Mouse (Mus musculus) limb, embryonic 14.5 days (tissue): Measurements from ENCODE around the gene Inpp1. TPM values are rescaled to one million over a fixed set of nuclear protein-coding genes. Genes with fewer than 3 reads are reported as not detected.

Experiments
- ATAC-seq: fragments of 200-750 bp; cut with Nextera tagmentation; 2 replicates; pipeline ENCODE4 v1.8.0; 2017; ENCODE audit warnings: low read depth, moderate number of reproducible peaks, moderate TSS enrichment; ENCODE audit not compliant: low FRiP score
- DNase-seq: peaks from one replicate; pipeline ENCODE4 v3.0.0-alpha.2; 2015; ENCODE audit warnings: low spot score
- H3K27ac ChIP-seq: fragments of 300-500 bp; sonication (generic); replicated peaks from 2 replicates; pipeline ENCODE4 v1.5.1; 2014; ENCODE audit warnings: low read depth, mild to moderate bottlenecking, low read length, moderate library complexity, mixed read lengths
- H3K27me3 ChIP-seq: fragments of 300-500 bp; sonication (generic); 2 replicates; pipeline ENCODE4 v1.6.1; 2014; ENCODE audit warnings: low read length, mixed read lengths; ENCODE audit not compliant: control insufficient read depth, insufficient read depth
- H3K36me3 ChIP-seq: fragments of 300-500 bp; sonication (generic); 2 replicates; pipeline ENCODE4 v1.6.1; 2014; ENCODE audit warnings: mild to moderate bottlenecking, low read length, moderate library complexity, mixed read lengths; ENCODE audit not compliant: control insufficient read depth, insufficient read depth
- H3K4me1 ChIP-seq: fragments of 300-500 bp; sonication (generic); 2 replicates; pipeline ENCODE4 v1.6.1; 2014; ENCODE audit warnings: antibody characterized with exemption, low read length, mixed read lengths; ENCODE audit not compliant: control insufficient read depth, insufficient read depth
- H3K4me2 ChIP-seq: fragments of 300-500 bp; sonication (generic); replicated peaks from 2 replicates; pipeline ENCODE4 v1.6.1; 2014; ENCODE audit warnings: low read depth, mild to moderate bottlenecking, low read length, moderate library complexity; ENCODE audit not compliant: severe bottlenecking
- H3K4me3 ChIP-seq: fragments of 300-500 bp; sonication (generic); replicated peaks from 2 replicates; pipeline ENCODE4 v1.5.1; 2014; ENCODE audit warnings: low read length
- H3K9ac ChIP-seq: fragments of 300-500 bp; sonication (generic); 2 replicates; pipeline ENCODE4 v1.6.1; 2014; ENCODE audit warnings: mild to moderate bottlenecking, low read depth, low read length, moderate library complexity; ENCODE audit not compliant: severe bottlenecking
- H3K9me3 ChIP-seq: fragments of 300-500 bp; sonication (generic); 2 replicates; pipeline ENCODE4 v1.6.1; 2016; ENCODE audit warnings: low read length; ENCODE audit not compliant: control insufficient read depth
- POLR2A ChIP-seq: fragments of 200-500 bp; IDR thresholded peaks from 2 replicates; pipeline ENCODE4 v1.8.0; 2012; ENCODE audit warnings: inconsistent platforms, mild to moderate bottlenecking, moderate library complexity, borderline replicate concordance; ENCODE audit not compliant: insufficient read depth, insufficient read length; ENCODE audit errors: extremely low read depth
- WGBS: fragments of 180-500 bp; shearing (Covaris S2); extraction: QIAGEN DNeasy Blood & Tissue Kit; methylation state at CpG from one replicate; pipeline ENCODE4 v1.1.7; 2014; 5-methylcytosine and 5-hydroxymethylcytosine counted together
- polyA plus RNA-seq, 2 experiments: library from polyadenylated mRNA; depleted of rRNA in 1 of 2; stranded (reverse) in 1 of 2; unstranded in 1 of 2; fragments of >200 nt; fragmentation: Nextera tagmentation in 1 of 2; extraction: Ambion mirVana in 1 of 2; gene quantifications; 2 replicates each; pipeline versions ENCODE4 v1.2.1 to v1.2.3; 2012 to 2014

Gene Inpp1
- polyA plus RNA-seq, 2 experiments: 14.3 to 17.2 TPM

GRCm38 (mm10) chr1:52758174-52758573 lies 59.3 kb downstream of the Inpp1 start:
- H3K9ac ChIP-seq: no peak overlapping the region
- H3K4me3 ChIP-seq: no peak overlapping the region
- H3K4me1 ChIP-seq: no peaks in the 10 kb centered on the region
- no peaks in the 10 kb centered on the region for H3K9me3 ChIP-seq
- no peak overlapping the region for H3K27ac ChIP-seq
- no peaks in the 10 kb centered on the region for H3K36me3 ChIP-seq
- H3K27me3 ChIP-seq: no peaks in the 10 kb centered on the region
- no peak for TF ChIP-seq POLR2A
- no peak overlapping the region for H3K4me2 ChIP-seq
- WGBS: 75% methylated on average over 1 of the region's 1 CpGs
- no peak for DNase-seq
- no peak for ATAC-seq

GRCm38 (mm10) chr1:52754331-52754730 lies 63.2 kb downstream of the Inpp1 start:
- TF ChIP-seq POLR2A: no peak
- H3K27ac ChIP-seq: no peak overlapping the region
- no peak overlapping the region for H3K4me2 ChIP-seq
- H3K4me3 ChIP-seq: no peak overlapping the region
- DNase-seq (no peak), ATAC-seq (no peak)
- H3K4me1 ChIP-seq: no peaks in the 10 kb centered on the region
- WGBS: 100% methylated on average over 1 of the region's 1 CpGs
- H3K36me3 ChIP-seq: no peaks in the 10 kb centered on the region
- H3K27me3 ChIP-seq: no peaks in the 10 kb centered on the region
- no peak overlapping the region for H3K9ac ChIP-seq
- H3K9me3 ChIP-seq: no peaks in the 10 kb centered on the region

- H3K9me3 ChIP-seq: no peaks in the 10 kb centered on the region
- 90% methylated on average over 2 of the region's 2 CpGs for WGBS
- H3K4me3 ChIP-seq: no peak overlapping the region
- H3K9ac ChIP-seq: no peak overlapping the region
- no peaks in the 10 kb centered on the region for H3K4me1 ChIP-seq
- TF ChIP-seq POLR2A: no peak
- no peak overlapping the region for H3K4me2 ChIP-seq
- H3K27me3 ChIP-seq: no peaks in the 10 kb centered on the region
- no peak overlapping the region for H3K27ac ChIP-seq
- DNase-seq: no peak
- no peaks in the 10 kb centered on the region for H3K36me3 ChIP-seq
- ATAC-seq: no peak
Observed at GRCm38 (mm10) chr1:52753828-52754227, 63.7 kb downstream of the Inpp1 start.

GRCm38 (mm10) chr1:52752706-52753105 lies 64.8 kb downstream of the Inpp1 start:
- DNase-seq (no peak), ATAC-seq (no peak)
- 78% methylated on average over 3 of the region's 3 CpGs for WGBS
- Histone ChIP-seq H3K36me3 (no peaks in the 10 kb centered on the region), H3K9me3 (no peaks in the 10 kb centered on the region), H3K27ac (no peak overlapping the region), H3K9ac (no peak overlapping the region), H3K27me3 (no peaks in the 10 kb centered on the region), H3K4me3 (no peak overlapping the region), H3K4me1 (no peaks in the 10 kb centered on the region), H3K4me2 (no peak overlapping the region)
- no peak for TF ChIP-seq POLR2A

GRCm38 (mm10) chr1:52751634-52752033 lies 65.9 kb downstream of the Inpp1 start:
- Histone ChIP-seq H3K9me3 (no peaks in the 10 kb centered on the region), H3K9ac (no peak overlapping the region), H3K4me2 (no peak overlapping the region), H3K4me3 (no peak overlapping the region), H3K27me3 (no peaks in the 10 kb centered on the region), H3K36me3 (no peaks in the 10 kb centered on the region), H3K27ac (no peak overlapping the region), H3K4me1 (no peaks in the 10 kb centered on the region)
- 92% methylated on average over 1 of the region's 1 CpGs for WGBS
- ATAC-seq: no peak
- no peak for TF ChIP-seq POLR2A
- DNase-seq: no peak

- ATAC-seq (no peak), DNase-seq (no peak)
- Histone ChIP-seq H3K27ac (no peak overlapping the region), H3K9ac (no peak overlapping the region), H3K4me3 (no peak overlapping the region), H3K9me3 (no peaks in the 10 kb centered on the region), H3K4me2 (no peak overlapping the region), H3K4me1 (no peaks in the 10 kb centered on the region), H3K27me3 (no peaks in the 10 kb centered on the region), H3K36me3 (no peaks in the 10 kb centered on the region)
- WGBS: 81% methylated on average over 1 of the region's 1 CpGs
- no peak for TF ChIP-seq POLR2A
Observed at GRCm38 (mm10) chr1:52749978-52750377, 67.5 kb downstream of the Inpp1 start.
